ENCODE assay signal across 27 mouse cellular contexts in the genomic region with DNA sequence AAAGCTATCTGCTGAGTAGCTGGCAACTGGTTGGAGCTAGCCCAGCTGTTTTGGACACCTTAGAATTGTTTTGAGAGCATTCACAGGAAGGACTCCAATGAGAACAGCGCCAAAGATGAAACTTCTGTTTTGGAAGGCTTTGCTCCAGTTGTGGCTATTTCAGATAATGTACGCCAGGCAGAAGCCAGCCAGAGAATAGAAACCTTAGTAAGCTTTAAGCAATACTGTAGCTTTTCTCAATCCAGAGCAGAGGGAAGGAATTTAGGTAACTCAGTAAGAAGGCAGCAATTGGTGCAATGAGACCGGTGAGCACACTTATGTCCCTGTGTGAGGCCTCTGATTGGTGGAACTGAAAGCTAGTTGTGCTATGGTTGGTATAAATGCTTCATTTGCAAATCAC. TPM values are rescaled to one million over a fixed set of nuclear protein-coding genes. Genes with fewer than 3 reads are reported as not detected.
"Had no signal": no experiment of that assay in that cellular context is flagged by ENCODE, and none has a peak within 500 bp of the region (broad histone marks: within the 10 kb centered on the region; RNA-seq: fewer than 3 reads in every experiment).

No protein-coding gene starts in this region.

- H3K4me2 ChIP-seq: lung, embryonic 15.5 days; midbrain, embryonic 12.5 days; midbrain, embryonic 15.5 days; neural tube, embryonic 12.5 days had no signal

- ATAC-seq: lung, postnatal 0 days; midbrain, embryonic 15.5 days had no signal

- H3K4me1 ChIP-seq: lung, embryonic 15.5 days had no signal

- H3K9ac ChIP-seq: lung, embryonic 15.5 days; midbrain, embryonic 12.5 days; midbrain, embryonic 15.5 days; neural tube, embryonic 12.5 days had no signal

- H3K9me3 ChIP-seq: lung, embryonic 15.5 days; megakaryocyte, embryonic 14.5 days; midbrain, embryonic 12.5 days; midbrain, embryonic 15.5 days; neural tube, embryonic 12.5 days had no signal

- H3K4me3 ChIP-seq: lung, embryonic 15.5 days; megakaryocyte, embryonic 14.5 days; midbrain, embryonic 12.5 days; midbrain, embryonic 15.5 days; neural tube, embryonic 12.5 days had no signal

- H3K36me3 ChIP-seq: lung, embryonic 15.5 days; midbrain, embryonic 12.5 days; midbrain, embryonic 15.5 days; neural tube, embryonic 12.5 days had no signal

- DNase-seq: lung, adult 2 months; lung, postnatal 14 days; lung, postnatal 36 days; right cerebral cortex, adult 18-20 months; right cerebral cortex, postnatal 25 days; right cerebral cortex, postnatal 4 days; spleen, adult 18-20 months; thymus, adult 18-20 months; thymus, postnatal 14 days; thymus, postnatal 36 days had no signal

- H3K27me3 ChIP-seq: lung, embryonic 15.5 days; megakaryocyte, embryonic 14.5 days; midbrain, embryonic 12.5 days; midbrain, embryonic 15.5 days; neural tube, embryonic 12.5 days had no signal

- H3K27ac ChIP-seq: lung, embryonic 15.5 days; macrophage; midbrain, embryonic 12.5 days; midbrain, embryonic 15.5 days; neural tube, embryonic 12.5 days had no signal

RNA-seq across cellular contexts. Expression of gene Trim69, which starts 17.4 kb away (rescaled TPM):
- total RNA-seq: megakaryocyte progenitor cell, adult 5-6 weeks; midbrain, postnatal 0 days; monocyte, adult 5-6 weeks; neutrophil, adult 5-6 weeks had no signal
- polyA plus RNA-seq: lung, embryonic 15.5 days; lung, postnatal 0 days; midbrain, embryonic 12.5 days; midbrain, embryonic 15.5 days; midbrain, postnatal 0 days; neural tube, embryonic 12.5 days; neural tube, embryonic 14.5 days had no signal

RNA-seq across cellular contexts. Expression of gene Patl2, which starts 42.9 kb away (rescaled TPM):
- total RNA-seq: monocyte, adult 5-6 weeks; neutrophil, adult 5-6 weeks had no signal
- polyA plus RNA-seq: lung, adult 2 months; lung, embryonic 15.5 days; lung, postnatal 0 days; midbrain, embryonic 12.5 days; midbrain, embryonic 15.5 days; neural tube, embryonic 12.5 days; small intestine, adult 2 months; stomach, embryonic 14.5 days; stomach, embryonic 16.5 days had no signal

RNA-seq across cellular contexts. Expression of gene Terb2, which starts 43.0 kb away (rescaled TPM):
- total RNA-seq: megakaryocyte progenitor cell, adult 5-6 weeks; midbrain, postnatal 0 days; neutrophil, adult 5-6 weeks had no signal
- polyA plus RNA-seq: liver, embryonic 16.5 days; lung, adult 2 months; lung, embryonic 15.5 days; lung, postnatal 0 days; macrophage; midbrain, embryonic 12.5 days; midbrain, embryonic 15.5 days; midbrain, postnatal 0 days; neural tube, embryonic 12.5 days; neural tube, embryonic 14.5 days; small intestine, adult 2 months; stomach, embryonic 14.5 days; stomach, embryonic 16.5 days; thymus, postnatal 0 days had no signal
